Mouse (Mus musculus): ENCODE data around the gene Slc22a27. TPM values are rescaled to one million over a fixed set of nuclear protein-coding genes. Genes with fewer than 3 reads are reported as not detected.
"Not testable (repeated sequence)": the region's sequence is repeated elsewhere in the genome, so short reads cannot be mapped to it uniquely, and the experiment has no call there.

Gene Slc22a27
- polyA plus RNA-seq (2016; fragmentation: Nextera tagmentation; extraction: Ambion mirVana): not detected in 2 replicates

GRCm38 (mm10) chr19:7965927-7966326 lies at the start of gene Slc22a27:
Slc22a27 (minus strand) TSS chr19:7966027.
- not testable (repeated sequence) for H3K36me3 ChIP-seq; H3K4me3 ChIP-seq; H3K4me1 ChIP-seq (replicated peaks); H3K27ac ChIP-seq; H3K27me3 ChIP-seq (ENCODE audit: insufficient read depth, poor library complexity, severe bottlenecking); DNase-seq (ENCODE audit: low spot score)
- H3K9me3 ChIP-seq: peaks cover 30% of the 10 kb centered on the region
- WGBS: 76% methylated on average over 5 of the region's 5 CpGs

- not testable (repeated sequence) for H3K4me1 ChIP-seq (replicated peaks); DNase-seq (ENCODE audit: low spot score); H3K27me3 ChIP-seq (ENCODE audit: insufficient read depth, poor library complexity, severe bottlenecking); H3K27ac ChIP-seq; H3K36me3 ChIP-seq; H3K4me3 ChIP-seq
- 94% methylated on average over 9 of the region's 9 CpGs for WGBS
- peaks cover 37% of the 10 kb centered on the region for H3K9me3 ChIP-seq
Measured at GRCm38 (mm10) chr19:8011596-8011995, 45.8 kb upstream of the Slc22a27 start.

GRCm38 (mm10) chr19:8009086-8009485 lies 43.3 kb upstream of the Slc22a27 start:
- H3K4me1 ChIP-seq (replicated peaks); DNase-seq (ENCODE audit: low spot score); H3K36me3 ChIP-seq; H3K27ac ChIP-seq; H3K4me3 ChIP-seq; H3K27me3 ChIP-seq (ENCODE audit: insufficient read depth, poor library complexity, severe bottlenecking): not testable (repeated sequence)
- WGBS: 89% methylated on average over 6 of the region's 6 CpGs
- H3K9me3 ChIP-seq: peaks cover 53% of the 10 kb centered on the region

- Histone ChIP-seq H3K4me3 (no peak overlapping the region), H3K27me3 (ENCODE audit: insufficient read depth, poor library complexity, severe bottlenecking) (no peaks in the 10 kb centered on the region), H3K36me3 (no peaks in the 10 kb centered on the region), H3K4me1 (replicated peaks) (no peaks in the 10 kb centered on the region), H3K27ac (no peak overlapping the region), H3K9me3 (peaks cover 23% of the 10 kb centered on the region)
- no peak for DNase-seq (ENCODE audit: low spot score)
- WGBS: 79% methylated on average over 2 of the region's 2 CpGs
Measured at GRCm38 (mm10) chr19:7968703-7969102, 2.9 kb upstream of the Slc22a27 start.

- not testable (repeated sequence) for H3K27me3 ChIP-seq (ENCODE audit: insufficient read depth, poor library complexity, severe bottlenecking); H3K4me3 ChIP-seq; H3K4me1 ChIP-seq (replicated peaks); DNase-seq (ENCODE audit: low spot score); H3K27ac ChIP-seq; H3K36me3 ChIP-seq
- WGBS: 55% methylated on average over 1 of the region's 1 CpGs
- peaks cover 26% of the 10 kb centered on the region for H3K9me3 ChIP-seq
Measured at GRCm38 (mm10) chr19:7966550-7966949, 723 bp upstream of the Slc22a27 start.

GRCm38 (mm10) chr19:7939391-7939790 lies 26.4 kb downstream of the Slc22a27 start:
- not testable (repeated sequence) for H3K4me1 ChIP-seq (replicated peaks); H3K27me3 ChIP-seq (ENCODE audit: insufficient read depth, poor library complexity, severe bottlenecking); DNase-seq (ENCODE audit: low spot score); H3K4me3 ChIP-seq; H3K36me3 ChIP-seq; H3K27ac ChIP-seq
- H3K9me3 ChIP-seq: peaks cover 39% of the 10 kb centered on the region
- 89% methylated on average over 18 of the region's 18 CpGs for WGBS

- Histone ChIP-seq H3K4me3 (no peak overlapping the region), H3K4me1 (replicated peaks) (no peaks in the 10 kb centered on the region), H3K27ac (no peak overlapping the region), H3K9me3 (peaks cover 44% of the 10 kb centered on the region), H3K27me3 (ENCODE audit: insufficient read depth, poor library complexity, severe bottlenecking) (no peaks in the 10 kb centered on the region), H3K36me3 (no peaks in the 10 kb centered on the region)
- 77% methylated on average over 1 of the region's 1 CpGs for WGBS
- no peak for DNase-seq (ENCODE audit: low spot score)
Measured at GRCm38 (mm10) chr19:7876626-7877025, 89.2 kb downstream of the Slc22a27 start.

- Histone ChIP-seq H3K36me3 (no peaks in the 10 kb centered on the region), H3K4me1 (replicated peaks) (no peaks in the 10 kb centered on the region), H3K27me3 (ENCODE audit: insufficient read depth, poor library complexity, severe bottlenecking) (no peaks in the 10 kb centered on the region), H3K27ac (no peak overlapping the region), H3K9me3 (peaks cover 47% of the 10 kb centered on the region), H3K4me3 (no peak overlapping the region)
- WGBS: 65% methylated on average over 2 of the region's 2 CpGs
- no peak for DNase-seq (ENCODE audit: low spot score)
Measured at GRCm38 (mm10) chr19:7829851-7830250, 136.0 kb downstream of the Slc22a27 start.

Other genes with a start within 250 kb of the Slc22a27 start
- gene Slc22a26, start 163.4 kb downstream of the Slc22a27 start, polyA plus RNA-seq (2016; fragmentation: Nextera tagmentation; extraction: Ambion mirVana): not detected in 2 replicates
- gene Slc22a28, start 166.0 kb upstream of the Slc22a27 start, polyA plus RNA-seq (2016; fragmentation: Nextera tagmentation; extraction: Ambion mirVana): not detected in 2 replicates

Data from hindbrain, embryonic 10.5 days (tissue).